Mouse (Mus musculus) C2C12 (cell line): ENCODE results near the gene Sobp.

ENCODE experiments used
- CTCF ChIP-seq: IDR thresholded peaks from one replicate; pipeline ENCODE4 v1.5.1; 2011; ENCODE audit not compliant: control insufficient read depth, insufficient read depth, insufficient read length
- MAX ChIP-seq: IDR thresholded peaks from one replicate; pipeline ENCODE4 v1.6.1; 2011; ENCODE audit warnings: mild to moderate bottlenecking, control low read depth
- MYOD1 ChIP-seq: IDR thresholded peaks from one replicate; pipeline ENCODE4 v1.6.1; 2011; ENCODE audit warnings: low read depth; ENCODE audit not compliant: control insufficient read depth, insufficient read length
- MYOG ChIP-seq: IDR thresholded peaks from one replicate; pipeline ENCODE4 v1.6.1; 2011; ENCODE audit not compliant: control insufficient read depth, insufficient read length; ENCODE audit errors: extremely low read depth
- USF1 ChIP-seq: IDR thresholded peaks from one replicate; pipeline ENCODE4 v1.6.1; 2011; ENCODE audit warnings: low read depth, mild to moderate bottlenecking, control low read depth, moderate library complexity

DNA sequence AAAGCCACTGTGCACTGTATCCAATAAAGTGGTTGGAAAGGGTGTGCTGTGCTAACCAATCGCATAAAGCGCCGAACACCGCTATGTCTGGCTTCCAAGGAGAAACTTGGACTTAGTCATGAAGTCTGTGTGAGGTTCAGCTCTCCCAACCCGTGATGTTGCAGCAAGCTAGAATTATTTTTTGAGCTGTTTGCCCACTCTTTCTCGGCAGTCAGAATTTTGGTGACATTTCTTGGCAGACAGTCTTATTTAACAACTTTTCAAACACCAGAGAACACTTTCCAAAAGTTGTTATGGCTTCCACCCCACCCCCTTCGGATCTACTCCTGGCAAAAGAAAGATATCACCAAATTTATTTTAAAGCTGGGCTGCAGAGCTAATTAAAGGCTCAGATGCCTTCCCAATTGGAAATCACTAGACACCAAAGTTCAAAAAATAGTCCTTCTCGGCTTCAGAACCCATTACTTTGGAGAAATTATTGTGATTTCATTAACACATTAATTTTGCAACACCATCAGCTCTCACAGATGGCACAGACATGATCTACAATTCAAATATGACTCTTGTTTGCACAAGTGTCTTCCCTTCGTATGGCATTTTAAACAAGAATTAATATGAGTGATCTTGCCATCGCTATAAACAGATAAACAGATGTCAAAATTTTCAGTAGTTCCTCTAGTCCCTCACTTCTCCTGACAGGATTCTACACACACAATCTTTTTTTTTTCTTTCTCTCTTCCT, 150.7 kb downstream of the Sobp start:
- TF ChIP-seq CTCF (no peak), MAX (no peak), USF1 (no peak), MYOG (no peak), MYOD1 (no peak)
